Mouse (Mus musculus): ENCODE measurements at regions not wholly inside any gene's neighbourhood (a gene's known extent, or its start where the extent isn't known, plus 50 kb on each side); places are given as distances from the start of the nearest gene placed in this dataset.

DNA sequence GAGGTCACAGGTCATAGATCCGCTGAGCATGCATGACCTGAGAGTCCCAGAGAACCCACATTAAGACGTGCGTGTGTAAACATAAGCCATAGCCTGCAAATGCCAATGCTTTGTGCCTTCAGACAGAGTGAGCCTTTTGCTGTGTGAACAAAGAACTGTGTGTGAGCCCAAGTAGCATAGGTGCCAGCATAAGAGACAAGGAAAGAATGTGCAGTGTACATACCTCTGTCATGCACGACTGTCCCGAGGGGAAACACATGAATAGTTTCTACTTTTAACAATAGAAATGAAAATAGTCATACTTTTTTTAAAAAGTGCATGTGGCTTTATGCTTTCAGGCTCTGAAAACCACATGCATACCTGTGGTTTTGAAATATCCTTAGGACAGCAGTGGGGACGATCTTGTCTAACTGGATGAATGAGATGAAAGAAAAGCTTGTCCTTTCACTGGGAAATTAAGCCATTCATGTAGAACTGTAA lies 484.1 kb upstream of the Mpdz start:
- intact Hi-C loops (cut with DNase I), result no loop called here
- no peak for DNase-seq
- TF ChIP-seq CTCF (IDR thresholded peaks at IDR 0.05), result no peak
- no peak overlapping the region for H3K27ac ChIP-seq
- no peak overlapping the region for H3K4me3 ChIP-seq

- Histone ChIP-seq H3K27ac (no peak overlapping the region), H3K4me3 (no peak overlapping the region)
- no peak for TF ChIP-seq CTCF (IDR thresholded peaks at IDR 0.05)
- no peak for DNase-seq
- intact Hi-C loops (cut with DNase I), result no loop called here
Observed at GRCm38 (mm10) chr4:81925611-81926010, 483.0 kb upstream of the Mpdz start.

GRCm38 (mm10) chr4:81924120-81924519 lies 481.5 kb upstream of the Mpdz start:
- TF ChIP-seq CTCF (IDR thresholded peaks at IDR 0.05), result peak; percentile 21; the same call in 1 of the 2 replicates
- intact Hi-C loops (cut with DNase I), result no loop called here
- Histone ChIP-seq H3K4me3 (no peak overlapping the region), H3K27ac (no peak overlapping the region)
- no peak for DNase-seq

- Histone ChIP-seq H3K4me3 (no peak overlapping the region), H3K27ac (no peak overlapping the region)
- intact Hi-C loops (cut with DNase I), result no loop called here
- TF ChIP-seq CTCF (IDR thresholded peaks at IDR 0.05), result no peak
- DNase-seq, result no peak
Observed at GRCm38 (mm10) chr4:81922876-81923275, 480.3 kb upstream of the Mpdz start.

- TF ChIP-seq CTCF (IDR thresholded peaks at IDR 0.05), result no peak
Observed at GRCm38 (mm10) chr4:81914971-81915370, 472.4 kb upstream of the Mpdz start.

GRCm38 (mm10) chr4:81913296-81913695 lies 470.7 kb upstream of the Mpdz start:
- TF ChIP-seq CTCF (IDR thresholded peaks at IDR 0.05), result no peak
- intact Hi-C loops (cut with DNase I), result no loop called here
- no peak overlapping the region for H3K4me3 ChIP-seq
- peak overlapping the region; percentile 79 for H3K27ac ChIP-seq
- peak; percentile 70 for DNase-seq

More at GRCm38 (mm10) chr4:81914971-81915370, 472.4 kb upstream of the Mpdz start:
- Histone ChIP-seq H3K27ac (no peak overlapping the region), H3K4me3 (no peak overlapping the region)
- intact Hi-C loops (cut with DNase I), result no loop called here
- DNase-seq, result no peak

- intact Hi-C loops (cut with DNase I), result no loop called here
- peak; percentile 50 for DNase-seq
- TF ChIP-seq CTCF (IDR thresholded peaks at IDR 0.05), result no peak
- Histone ChIP-seq H3K27ac (peak overlapping the region; percentile 79), H3K4me3 (no peak overlapping the region)
Observed at GRCm38 (mm10) chr4:81912653-81913052, 470.0 kb upstream of the Mpdz start.

- Histone ChIP-seq H3K4me3 (no peak overlapping the region), H3K27ac (peak overlapping the region; percentile 80)
- DNase-seq, result peak; percentile 47
- no peak for TF ChIP-seq CTCF (IDR thresholded peaks at IDR 0.05)
- intact Hi-C loops (cut with DNase I), result loop anchor here (5.0 kb wide), 1 partner anchor 318 kb away; no protein-coding TSS in a partner anchor
Observed at GRCm38 (mm10) chr4:81899961-81900540, 457.4 kb upstream of the Mpdz start.

DNA sequence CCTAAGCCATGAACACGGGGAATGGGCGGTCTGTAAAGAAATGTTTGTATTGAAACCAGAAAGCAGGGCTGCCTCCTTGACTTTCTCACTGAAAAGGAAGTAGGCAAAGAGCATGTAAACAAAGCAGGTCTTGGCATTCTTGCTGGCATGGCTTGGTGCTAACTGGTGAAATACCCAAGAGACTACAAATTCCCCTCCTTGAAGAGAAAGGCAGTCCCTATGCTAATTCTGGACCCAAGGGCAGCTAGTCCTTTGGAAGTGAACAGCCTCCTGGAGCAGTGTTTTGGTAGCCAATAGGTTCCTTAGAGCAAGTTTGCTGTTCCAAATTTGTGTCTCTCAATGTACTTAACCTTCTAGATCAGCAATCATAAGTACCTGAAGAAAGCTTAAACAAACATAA lies 456.0 kb upstream of the Mpdz start:
- intact Hi-C loops (cut with DNase I), result loop anchor here (5.0 kb wide), 1 partner anchor 316 kb away; no protein-coding TSS in a partner anchor
- H3K4me3 ChIP-seq, result no peak overlapping the region
- TF ChIP-seq CTCF (IDR thresholded peaks at IDR 0.05), result no peak
- peak overlapping the region; percentile 80 for H3K27ac ChIP-seq
- peak; percentile 19 for DNase-seq

DNA sequence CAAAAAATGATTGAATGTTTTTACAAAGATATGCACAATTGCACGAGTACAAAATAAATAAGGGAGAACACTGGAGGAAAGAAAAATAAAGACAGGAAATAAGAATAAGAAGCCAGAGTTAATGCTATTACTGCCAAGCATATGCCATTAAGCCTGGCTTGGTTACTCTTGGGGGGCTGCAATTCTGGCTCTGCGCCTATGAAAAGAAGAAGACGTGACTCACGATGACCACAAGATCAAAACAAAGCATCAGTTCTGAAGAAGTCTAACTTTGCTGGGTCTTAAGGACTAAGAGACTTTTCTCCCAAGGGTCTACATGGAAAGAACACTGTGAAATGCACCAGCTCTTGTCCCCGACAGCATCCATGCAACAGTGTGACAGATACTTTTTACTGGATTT lies 454.8 kb upstream of the Mpdz start:
- no peak for TF ChIP-seq CTCF (IDR thresholded peaks at IDR 0.05)
- peak overlapping the region; percentile 80; the same call in 1 of the 2 replicates for H3K27ac ChIP-seq
- DNase-seq, result no peak
- intact Hi-C loops (cut with DNase I), result loop anchor here (5.0 kb wide), 1 partner anchor 315 kb away; no protein-coding TSS in a partner anchor
- no peak overlapping the region for H3K4me3 ChIP-seq

GRCm38 (mm10) chr4:81868941-81869340 lies 426.3 kb upstream of the Mpdz start:
- intact Hi-C loops (cut with DNase I), result no loop called here
- DNase-seq, result no peak
- H3K27ac ChIP-seq, result no peak overlapping the region
- TF ChIP-seq CTCF (IDR thresholded peaks at IDR 0.05), result no peak
- no peak overlapping the region for H3K4me3 ChIP-seq

DNA sequence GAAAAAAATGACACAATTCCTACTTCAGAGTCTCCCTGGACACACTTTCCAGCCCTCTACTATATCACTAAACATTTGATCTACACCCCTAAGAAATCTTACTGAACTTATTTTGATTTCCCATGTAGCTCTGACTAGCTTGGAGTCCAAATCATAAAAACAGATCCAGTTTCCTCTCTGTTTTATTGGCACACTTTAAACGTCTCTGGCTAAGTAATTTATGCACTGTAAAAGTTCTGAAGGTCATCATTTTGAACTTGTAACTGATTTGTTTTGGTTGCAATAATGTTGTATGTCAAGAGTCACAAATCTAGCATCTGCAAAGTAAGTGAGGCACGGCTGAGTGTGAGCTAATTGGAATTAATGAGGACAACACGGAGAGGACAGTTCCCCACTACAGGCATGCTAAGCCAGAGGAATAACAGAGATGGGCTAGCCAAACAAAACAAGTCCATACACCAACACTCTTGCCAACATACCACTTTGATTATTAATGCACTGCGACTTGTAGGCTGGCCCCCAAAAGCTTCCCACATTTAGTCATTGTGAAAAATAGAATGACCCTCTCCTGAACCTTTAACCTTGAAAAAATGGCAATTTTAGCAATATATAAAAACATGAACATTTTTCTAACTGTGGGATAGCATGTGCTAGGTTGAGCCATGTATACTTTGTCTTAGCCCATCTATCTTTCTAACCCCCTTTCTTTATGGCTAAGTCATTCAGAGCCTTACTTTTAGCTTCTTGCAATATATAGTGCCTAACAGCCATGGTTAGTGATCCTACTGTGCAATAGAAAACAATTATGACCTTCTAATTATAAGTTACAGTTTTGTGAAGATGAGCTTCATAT lies 399.3 kb upstream of the Mpdz start:
- Histone ChIP-seq H3K27ac (peak overlapping the region; percentile 58), H3K4me3 (no peak overlapping the region)
- no peak for DNase-seq
- intact Hi-C loops (cut with DNase I), result no loop called here
- no peak for TF ChIP-seq CTCF (IDR thresholded peaks at IDR 0.05)

DNA sequence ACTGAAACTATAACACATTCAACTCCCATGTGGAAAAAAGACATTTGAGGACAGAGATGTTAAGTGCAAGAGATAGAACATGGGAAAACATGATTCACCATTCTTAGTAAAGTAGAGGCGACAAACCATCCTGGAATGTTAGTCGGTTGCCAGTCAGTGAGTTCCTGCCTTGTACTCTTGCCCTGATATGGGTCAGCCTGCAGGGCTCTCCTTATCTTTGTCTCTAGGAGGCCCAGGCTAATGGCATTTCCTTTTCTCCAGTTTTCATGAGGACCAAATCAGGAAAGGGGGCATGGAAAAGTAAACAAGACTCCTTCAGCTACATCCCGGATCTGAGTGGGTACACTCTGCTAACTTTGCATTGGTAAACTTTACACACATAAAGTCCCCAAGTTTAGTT lies 387.4 kb upstream of the Mpdz start:
- no peak for TF ChIP-seq CTCF (IDR thresholded peaks at IDR 0.05)
- H3K4me3 ChIP-seq, result no peak overlapping the region
- 0 out of 2 replicates have a peak overlapping the region, but pooled peaks have one; percentile 21 for H3K27ac ChIP-seq
- DNase-seq, result no peak
- intact Hi-C loops (cut with DNase I), result no loop called here

Measured in gastrocnemius, adult 2 months (tissue).